Mouse (Mus musculus) Muller cell, postnatal 12 days (primary cell): ENCODE results near the gene Trappc5.
A peak's percentile ranks its signal among the peaks of the same experiment; 100 is the strongest.

Experiments
- DNase-seq: peaks from one replicate; pipeline ENCODE4 v3.0.0-alpha.2; 2015; ENCODE audit errors: inconsistent ontology term

The Trappc5 gene

GRCm38 (mm10) chr8:3676993-3677579 lies 987 bp downstream of the Trappc5 start:
- DNase-seq = peak; percentile 42

GRCm38 (mm10) chr8:3678831-3679230 lies 2.7 kb downstream of the Trappc5 start:
- no peak for DNase-seq

- no peak for DNase-seq
These were observed 3.1 kb downstream of the Trappc5 start for GRCm38 (mm10) chr8:3679236-3679635.

GRCm38 (mm10) chr8:3679656-3680055 lies 3.6 kb downstream of the Trappc5 start:
- no peak for DNase-seq

- DNase-seq = no peak
These were observed 6.3 kb downstream of the Trappc5 start for GRCm38 (mm10) chr8:3682435-3682834.

- no peak for DNase-seq
These were observed 7.5 kb downstream of the Trappc5 start for GRCm38 (mm10) chr8:3683408-3684176.

- DNase-seq = no peak
These were observed 8.4 kb downstream of the Trappc5 start for GRCm38 (mm10) chr8:3684530-3684929.

GRCm38 (mm10) chr8:3685422-3685821 lies 9.3 kb downstream of the Trappc5 start:
- no peak for DNase-seq

GRCm38 (mm10) chr8:3687537-3687936 lies 11.4 kb downstream of the Trappc5 start:
- DNase-seq = no peak

GRCm38 (mm10) chr8:3690774-3691173 lies 14.7 kb downstream of the Trappc5 start:
- no peak for DNase-seq

- DNase-seq = no peak
These were observed 18.0 kb downstream of the Trappc5 start, which contains the start of gene Fcer2a for GRCm38 (mm10) chr8:3694121-3694520. Gene Fcer2a, minus strand, starts transcription at chr8:3694175.

GRCm38 (mm10) chr8:3701491-3701890 lies 25.4 kb downstream of the Trappc5 start:
- no peak for DNase-seq

- peak; percentile 1 for DNase-seq
These were observed 29.6 kb downstream of the Trappc5 start for GRCm38 (mm10) chr8:3705711-3706110.

- DNase-seq = no peak
These were observed 31.5 kb downstream of the Trappc5 start for GRCm38 (mm10) chr8:3707611-3708010.

- no peak for DNase-seq
These were observed 34.2 kb downstream of the Trappc5 start for GRCm38 (mm10) chr8:3710312-3710711.

GRCm38 (mm10) chr8:3711646-3712045 lies 35.5 kb downstream of the Trappc5 start:
- DNase-seq = no peak

- no peak for DNase-seq
These were observed 41.3 kb downstream of the Trappc5 start for GRCm38 (mm10) chr8:3717321-3717954.

GRCm38 (mm10) chr8:3718559-3718958 lies 42.5 kb downstream of the Trappc5 start:
- DNase-seq = peak; percentile 49

GRCm38 (mm10) chr8:3720551-3720950 lies 44.5 kb downstream of the Trappc5 start, which contains the start of gene Clec4g:
Gene Clec4g, minus strand, starts transcription at chr8:3720651.
- DNase-seq = no peak

- DNase-seq = no peak
These were observed 44.9 kb downstream of the Trappc5 start for GRCm38 (mm10) chr8:3721041-3721440.
